Mouse (Mus musculus) cortical plate, adult 2 months (tissue): ENCODE measurements around the gene Psg27.
"Not testable (repeated sequence)": the region's sequence is repeated elsewhere in the genome, so short reads cannot be mapped to it uniquely, and the experiment has no call there.

Experiments
- CTCF ChIP-seq: fragments of 200-500 bp; IDR thresholded peaks from 2 replicates; pipeline ENCODE4 v1.5.1; 2011; ENCODE audit warnings: mild to moderate bottlenecking, control low read depth, low read length; ENCODE audit not compliant: insufficient read depth; ENCODE audit errors: extremely low read depth
- POLR2A ChIP-seq: fragments of 200-500 bp; IDR thresholded peaks from 2 replicates; pipeline ENCODE4 v1.6.1; 2011; ENCODE audit warnings: mild to moderate bottlenecking, low read length, control low read depth; ENCODE audit not compliant: insufficient read depth; ENCODE audit errors: extremely low read depth

DNA sequence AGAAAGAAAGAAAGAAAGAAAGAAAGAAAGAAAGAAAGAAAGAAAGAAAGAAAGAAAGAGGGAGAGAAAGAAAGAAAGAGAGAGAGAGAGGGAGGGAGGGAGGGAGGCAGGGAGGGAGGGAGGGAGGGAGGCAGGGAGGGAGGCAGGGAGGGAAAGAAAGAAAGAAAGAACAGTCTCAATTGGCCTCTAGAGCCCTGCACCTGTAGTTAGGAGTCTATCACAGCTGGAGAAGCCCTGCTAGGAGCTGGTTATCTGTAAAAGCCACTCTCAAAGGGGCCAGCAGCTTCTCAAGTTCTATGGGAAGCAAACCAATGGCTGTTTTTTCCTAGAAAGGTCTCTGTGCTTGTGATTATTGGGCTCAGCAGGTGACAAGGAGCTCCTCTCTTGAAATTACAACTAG lies 54.3 kb downstream of the Psg27 start:
- not testable (repeated sequence) for TF ChIP-seq POLR2A, CTCF
